In the genomic region with DNA sequence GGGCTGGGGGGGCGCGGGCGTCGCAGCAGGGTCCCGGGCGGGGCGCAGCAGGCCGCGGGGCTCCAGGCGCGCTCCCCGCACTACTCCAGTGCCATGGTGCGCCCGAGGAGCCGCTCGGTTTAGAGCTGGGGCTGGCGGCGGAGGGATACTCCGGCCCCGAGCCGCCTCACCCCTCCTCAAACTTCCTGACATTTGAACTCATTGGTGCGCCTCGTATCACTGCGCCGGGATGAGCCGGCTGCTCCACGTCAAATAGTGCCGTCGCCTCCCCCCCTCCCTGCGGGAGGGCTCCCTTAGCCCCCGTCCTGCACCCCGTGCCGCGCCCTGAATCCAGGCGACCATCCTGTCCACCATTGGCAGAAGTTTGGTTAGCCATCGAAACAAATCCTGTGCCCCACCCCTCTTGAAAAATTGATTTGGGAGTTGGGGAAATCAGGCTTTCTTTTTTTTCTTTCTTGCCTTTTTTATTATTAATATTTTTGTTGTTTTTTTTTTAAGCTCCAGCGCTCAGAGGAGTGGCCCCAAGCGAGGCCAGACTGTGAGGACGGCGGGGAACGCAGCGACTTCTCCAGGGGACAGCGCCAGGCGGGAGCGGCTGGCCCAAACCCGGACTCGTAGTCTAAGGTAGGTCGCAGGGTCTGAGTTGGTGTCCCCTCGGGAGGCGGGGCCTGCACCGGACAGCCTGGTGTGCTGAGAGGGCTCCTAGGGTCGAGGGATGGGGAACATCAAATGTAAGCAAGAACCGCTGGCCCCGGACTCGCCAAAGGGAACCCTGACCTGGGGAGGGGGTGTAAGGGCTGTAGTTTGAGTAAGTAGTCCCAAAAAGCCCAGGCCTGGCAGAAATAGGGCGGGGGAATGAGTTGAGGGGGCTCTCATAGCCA, we compare ENCODE assay signal across 9 mouse cellular contexts. TPM values are rescaled to one million over a fixed set of nuclear protein-coding genes. Genes with fewer than 3 reads are reported as not detected.
DNase-seq lines count a peak whose midpoint lies in the region; ATAC-seq lines count a peak whose summit lies in the region.
"Had no signal": no experiment of that assay in that cellular context is flagged by ENCODE, and none has a peak within 500 bp of the region (broad histone marks: within the 10 kb centered on the region; RNA-seq: fewer than 3 reads in every experiment).

No protein-coding gene starts in this region.

- DNase-seq in gastrocnemius, adult 18-20 months (ENCODE audit: low spot score) = peak; percentile 49
- DNase-seq in intestine, embryonic 14.5 days (ENCODE audit: low spot score) = peak; percentile 75
- DNase-seq in left cerebral cortex, adult 9 months (ENCODE audit: low spot score in 2 of 2) = no peak
- no peak for DNase-seq in layer of hippocampus, postnatal 36 days

- H3K9ac ChIP-seq in intestine, embryonic 14.5 days (ENCODE audit: low read length) = no peak overlapping the region
- no peak overlapping the region for H3K9ac ChIP-seq in liver, embryonic 15.5 days
- H3K9ac ChIP-seq in stomach, embryonic 14.5 days (replicated peaks; ENCODE audit: low read depth, low read length) = no peak overlapping the region

- peaks cover 47% of the 10 kb centered on the region for H3K4me1 ChIP-seq in megakaryocyte, embryonic 14.5 days
- H3K4me1 ChIP-seq in intestine, embryonic 14.5 days (replicated peaks; ENCODE audit: control insufficient read depth, insufficient read depth, low read length) = peaks cover 5% of the 10 kb centered on the region; the same call in 1 of the 2 replicates
- peaks cover 2% of the 10 kb centered on the region; the same call in 1 of the 2 replicates for H3K4me1 ChIP-seq in liver, embryonic 15.5 days (replicated peaks)
- peaks cover 11% of the 10 kb centered on the region; the same call in 1 of the 2 replicates for H3K4me1 ChIP-seq in stomach, embryonic 14.5 days (ENCODE audit: control insufficient read depth, insufficient read depth, low read length)

- peak overlapping the region; percentile 42 for H3K4me3 ChIP-seq in megakaryocyte, embryonic 14.5 days (replicated peaks)
- peak overlapping the region; percentile 31 for H3K4me3 ChIP-seq in intestine, embryonic 14.5 days (ENCODE audit: low read depth, low read length)
- H3K4me3 ChIP-seq in liver, embryonic 15.5 days (replicated peaks) = peak overlapping the region; percentile 42
- H3K4me3 ChIP-seq in stomach, embryonic 14.5 days (ENCODE audit: low read depth, low read length) = peak overlapping the region; percentile 29

- peaks cover 99% of the 10 kb centered on the region for H3K27me3 ChIP-seq in megakaryocyte, embryonic 14.5 days (replicated peaks)
- peaks cover 100% of the 10 kb centered on the region for H3K27me3 ChIP-seq in intestine, embryonic 14.5 days (replicated peaks; ENCODE audit: control insufficient read depth, insufficient read depth, low read length)
- H3K27me3 ChIP-seq in liver, embryonic 15.5 days = peaks cover 100% of the 10 kb centered on the region
- H3K27me3 ChIP-seq in stomach, embryonic 14.5 days (ENCODE audit: control insufficient read depth, insufficient read depth, low read length) = peaks cover 82% of the 10 kb centered on the region

- no peaks in the 10 kb centered on the region for H3K36me3 ChIP-seq in megakaryocyte, embryonic 14.5 days (replicated peaks; ENCODE audit: low read length)
- H3K36me3 ChIP-seq in intestine, embryonic 14.5 days (ENCODE audit: control insufficient read depth, insufficient read depth, low read length) = no peaks in the 10 kb centered on the region
- no peaks in the 10 kb centered on the region for H3K36me3 ChIP-seq in liver, embryonic 15.5 days (replicated peaks)
- H3K36me3 ChIP-seq in stomach, embryonic 14.5 days (ENCODE audit: control insufficient read depth, insufficient read depth, low read length) = no peaks in the 10 kb centered on the region
- H3K36me3 ChIP-seq: G1E had no signal

- no peak overlapping the region for H3K27ac ChIP-seq in intestine, embryonic 14.5 days (ENCODE audit: low read depth)
- H3K27ac ChIP-seq in liver, embryonic 15.5 days (replicated peaks) = no peak overlapping the region
- H3K27ac ChIP-seq in stomach, embryonic 14.5 days (ENCODE audit: low read length) = no peak overlapping the region

- no peaks in the 10 kb centered on the region for H3K9me3 ChIP-seq in megakaryocyte, embryonic 14.5 days
- H3K9me3 ChIP-seq in intestine, embryonic 14.5 days (ENCODE audit: control insufficient read depth, low read length) = no peaks in the 10 kb centered on the region
- no peaks in the 10 kb centered on the region for H3K9me3 ChIP-seq in liver, embryonic 15.5 days (replicated peaks)
- no peaks in the 10 kb centered on the region for H3K9me3 ChIP-seq in stomach, embryonic 14.5 days (ENCODE audit: control insufficient read depth, low read depth, low read length)

- H3K4me2 ChIP-seq in intestine, embryonic 14.5 days (ENCODE audit: low read length) = peak overlapping the region; percentile 53
- H3K4me2 ChIP-seq in liver, embryonic 15.5 days = peak overlapping the region; percentile 61
- H3K4me2 ChIP-seq in stomach, embryonic 14.5 days (replicated peaks; ENCODE audit: low read depth, low read length) = peak overlapping the region; percentile 70

- WGBS in intestine, embryonic 14.5 days = 1% methylated on average over 41 of the region's 56 CpGs
- WGBS in liver, embryonic 15.5 days (ENCODE audit: insufficient replicate concordance) = 3% methylated on average over 51 of the region's 56 CpGs
- 1% methylated on average over 48 of the region's 56 CpGs for WGBS in stomach, embryonic 14.5 days

- ATAC-seq in megakaryocyte, adult 5-6 weeks (ENCODE audit: poor library complexity, severe bottlenecking) = no peak
- ATAC-seq in intestine, embryonic 14.5 days (replicated peaks; ENCODE audit: low FRiP score, low TSS enrichment, low read depth) = 0 out of 2 replicates have a peak, but pooled peaks have one; percentile 32
- no peak for ATAC-seq in liver, embryonic 15.5 days (ENCODE audit: insufficient read depth)
- 0 out of 2 replicates have a peak, but pooled peaks have one; percentile 19 for ATAC-seq in stomach, embryonic 14.5 days (ENCODE audit: insufficient number of reproducible peaks, insufficient read depth, low FRiP score, low read depth)

RNA-seq across cellular contexts. Expression of a gene that starts 0.9 kb away (rescaled TPM):
- polyA plus RNA-seq in megakaryocyte, embryonic 14.5 days (2012; ENCODE audit: insufficient read depth, low replicate concordance) = not detected in 2 replicates
- total RNA-seq in megakaryocyte, adult 5-6 weeks (2015) = not detected in 2 replicates
- total RNA-seq in megakaryocyte, adult 5-6 weeks (2017) = not detected in 2 replicates
- total RNA-seq in gastrocnemius, adult 18-20 months (2021) = under 1 TPM; 0.05 to 0.21 TPM
- polyA plus RNA-seq in intestine, embryonic 14.5 days (2014; fragmentation: Nextera tagmentation; extraction: Ambion mirVana) = 0.07 TPM in 1 of 2 replicates, not detected in the other
- not detected in 2 replicates for polyA plus RNA-seq in liver, embryonic 15.5 days (2015; fragmentation: Nextera tagmentation; extraction: Ambion mirVana)
- not detected in 2 replicates for polyA plus RNA-seq in stomach, embryonic 14.5 days (2014; fragmentation: Nextera tagmentation; extraction: Ambion mirVana)
- total RNA-seq in layer of hippocampus, postnatal 36 days (2021) = under 1 TPM; 0.07 to 0.18 TPM
- polyA plus RNA-seq: G1E had no signal

Comparison
In these comparisons a context has a peak if more than half of its experiments do, and no peak if none do; other contexts are left out.
1. ATAC-seq: peak in intestine, embryonic 14.5 days (single experiment) and stomach, embryonic 14.5 days (single experiment); none in megakaryocyte, adult 5-6 weeks (single experiment) and liver, embryonic 15.5 days (single experiment).
2. DNase-seq: peak in gastrocnemius, adult 18-20 months (single experiment) and intestine, embryonic 14.5 days (single experiment); none in left cerebral cortex, adult 9 months (0 of 2) and layer of hippocampus, postnatal 36 days (0 of 2).
3. Peak in every context shown above with its lines, with median percentiles within 50 percentile points of each other: H3K4me3 ChIP-seq and H3K4me2 ChIP-seq.